In the genomic region with DNA sequence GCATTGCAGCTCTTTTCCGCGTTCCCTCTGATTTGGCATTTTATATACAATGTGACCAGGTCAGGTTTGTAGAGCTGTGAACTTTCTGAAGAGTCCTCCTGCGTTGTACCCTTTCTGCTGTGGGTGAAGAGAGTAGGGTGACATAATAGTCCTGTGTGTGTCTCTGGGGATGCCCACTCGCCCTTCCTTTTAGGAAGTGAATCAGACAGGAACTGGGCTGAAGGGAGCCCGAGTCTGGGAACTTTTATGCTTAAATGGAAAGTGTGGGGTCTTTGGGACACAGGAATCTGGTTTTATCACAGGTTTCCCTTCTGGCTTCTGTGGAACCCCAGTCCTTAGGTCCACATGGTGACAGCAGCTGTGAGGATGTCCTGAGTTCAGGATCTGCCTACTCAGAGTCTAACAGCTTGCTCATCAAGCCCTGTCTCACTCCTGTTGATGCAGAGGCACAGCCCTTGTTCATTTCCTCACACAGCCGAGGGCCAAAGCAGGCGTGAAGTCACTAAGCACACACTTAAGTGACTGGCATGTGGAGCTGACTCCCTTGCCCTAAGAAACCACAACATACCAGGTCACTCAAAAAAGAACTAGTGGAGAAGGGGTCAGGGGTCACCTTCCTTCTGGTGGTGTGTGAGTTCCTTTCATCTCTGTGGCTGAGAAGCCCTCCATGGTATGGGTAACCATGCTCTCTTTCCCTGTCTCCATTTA, we compare ENCODE assay signal across 20 mouse cellular contexts. TPM values are rescaled to one million over a fixed set of nuclear protein-coding genes. Genes with fewer than 3 reads are reported as not detected.
DNase-seq lines count a peak whose midpoint lies in the region; ATAC-seq and TF ChIP-seq lines count a peak whose summit lies in the region.
"Had no signal": no experiment of that assay in that cellular context is flagged by ENCODE, and none has a peak within 500 bp of the region (broad histone marks: within the 10 kb centered on the region; RNA-seq: fewer than 3 reads in every experiment).

No protein-coding gene starts in this region.

- no peak overlapping the region for H3K4me2 ChIP-seq in heart, embryonic 16.5 days (ENCODE audit: low read depth, low read length)
- H3K4me2 ChIP-seq in liver, postnatal 0 days (ENCODE audit: low read depth, low read length) = no peak overlapping the region
- H3K4me2 ChIP-seq: embryonic facial prominence, embryonic 15.5 days; forebrain, embryonic 12.5 days; limb, embryonic 13.5 days; neural tube, embryonic 15.5 days had no signal

- 64% methylated on average over 7 of the region's 7 CpGs for WGBS in heart, embryonic 16.5 days
- 54% methylated on average over 7 of the region's 7 CpGs for WGBS in liver, postnatal 0 days (ENCODE audit: insufficient replicate concordance)
- 41% methylated on average over 7 of the region's 7 CpGs for WGBS in macrophage (ENCODE audit: missing documents)

- no peak overlapping the region for H3K9ac ChIP-seq in heart, embryonic 16.5 days (ENCODE audit: low read length)
- no peak overlapping the region for H3K9ac ChIP-seq in liver, postnatal 0 days (replicated peaks)
- H3K9ac ChIP-seq: embryonic facial prominence, embryonic 15.5 days; forebrain, embryonic 12.5 days; limb, embryonic 13.5 days; neural tube, embryonic 15.5 days had no signal

- TF ChIP-seq CTCF in liver, postnatal 0 days (IDR thresholded peaks at IDR 0.05; ENCODE audit: low read depth) = no peak

- H3K36me3 ChIP-seq in heart, embryonic 16.5 days (ENCODE audit: control insufficient read depth, insufficient read depth) = no peaks in the 10 kb centered on the region
- no peaks in the 10 kb centered on the region for H3K36me3 ChIP-seq in liver, postnatal 0 days (replicated peaks; ENCODE audit: insufficient read depth, low read length)
- H3K36me3 ChIP-seq in macrophage (ENCODE audit: inconsistent target) = no peaks in the 10 kb centered on the region
- H3K36me3 ChIP-seq: forebrain, embryonic 12.5 days; neural tube, embryonic 15.5 days had no signal

- no peak for ATAC-seq in heart, embryonic 16.5 days (replicated peaks; ENCODE audit: extremely low read depth, insufficient read depth, low FRiP score)
- ATAC-seq in liver, postnatal 0 days = no peak
- no peak for ATAC-seq in megakaryocyte-erythroid progenitor cell, adult 5-6 weeks (replicated peaks; ENCODE audit: low FRiP score, low TSS enrichment, poor library complexity, severe bottlenecking)
- ATAC-seq: inflammation-experienced regulatory T-cells, adult 6 months; Patski had no signal

- H3K79me2 ChIP-seq in macrophage (ENCODE audit: inconsistent target) = peaks cover 95% of the 10 kb centered on the region

- H3K27me3 ChIP-seq in heart, embryonic 16.5 days (ENCODE audit: control insufficient read depth, insufficient read depth, low read length) = no peaks in the 10 kb centered on the region
- no peaks in the 10 kb centered on the region for H3K27me3 ChIP-seq in liver, postnatal 0 days (ENCODE audit: insufficient read depth, low read length)
- H3K27me3 ChIP-seq: embryonic facial prominence, embryonic 15.5 days; forebrain, embryonic 12.5 days; limb, embryonic 13.5 days; neural tube, embryonic 15.5 days; Patski had no signal

- H3K9me3 ChIP-seq in heart, embryonic 16.5 days (replicated peaks; ENCODE audit: control insufficient read depth, low read length) = no peaks in the 10 kb centered on the region
- no peaks in the 10 kb centered on the region for H3K9me3 ChIP-seq in liver, postnatal 0 days (ENCODE audit: low read length)
- H3K9me3 ChIP-seq: embryonic facial prominence, embryonic 15.5 days; forebrain, embryonic 12.5 days; limb, embryonic 13.5 days; neural tube, embryonic 15.5 days had no signal

- TF ChIP-seq EP300 in liver, postnatal 0 days (IDR thresholded peaks at IDR 0.05; ENCODE audit: low read depth) = no peak

- intact Hi-C loops in heart, postnatal 25 days (cut with DNase I) = no loop called here

- no peak overlapping the region for H3K4me3 ChIP-seq in heart, embryonic 16.5 days (ENCODE audit: low read length)
- H3K4me3 ChIP-seq in liver, postnatal 0 days (ENCODE audit: low read depth, low read length) = no peak overlapping the region
- no peak overlapping the region for H3K4me3 ChIP-seq in brown adipose tissue, adult 24 weeks (ENCODE audit: insufficient read depth, low read depth, low read length)
- H3K4me3 ChIP-seq in macrophage (ENCODE audit: inconsistent target) = no peak overlapping the region
- H3K4me3 ChIP-seq: embryonic facial prominence, embryonic 15.5 days; forebrain, embryonic 12.5 days; limb, embryonic 13.5 days; neural tube, embryonic 15.5 days had no signal

- H3K4me1 ChIP-seq in heart, embryonic 16.5 days (ENCODE audit: control insufficient read depth, insufficient read depth, low read length) = peaks cover 52% of the 10 kb centered on the region
- peaks cover 58% of the 10 kb centered on the region for H3K4me1 ChIP-seq in liver, postnatal 0 days (ENCODE audit: insufficient read depth)
- H3K4me1 ChIP-seq in brown adipose tissue, adult 24 weeks (ENCODE audit: control insufficient read depth, insufficient read depth, insufficient read length, low read length) = peaks cover 33% of the 10 kb centered on the region

- no peak for DNase-seq in heart, postnatal 25 days (ENCODE audit: low spot score)
- DNase-seq in liver, postnatal 0 days = no peak
- no peak for DNase-seq in liver
- DNase-seq: cerebellum, adult 8-10 months; layer of hippocampus, postnatal 36 days; retina, postnatal 1 day; spleen, adult 18-20 months had no signal

- H3K27ac ChIP-seq in heart, embryonic 16.5 days (ENCODE audit: low read length) = peak overlapping the region; percentile 48
- peak overlapping the region; percentile 35; the same call in 1 of the 2 replicates for H3K27ac ChIP-seq in liver, postnatal 0 days (ENCODE audit: low read depth)
- peak overlapping the region; percentile 90 for H3K27ac ChIP-seq in brown adipose tissue, adult 24 weeks (replicated peaks; ENCODE audit: low read depth, low read length)
- H3K27ac ChIP-seq in macrophage = peak overlapping the region; percentile 86
- H3K27ac ChIP-seq: embryonic facial prominence, embryonic 15.5 days; forebrain, embryonic 12.5 days; limb, embryonic 13.5 days; neural tube, embryonic 15.5 days had no signal

RNA-seq across cellular contexts. Expression of a gene that starts 8.3 kb away (rescaled TPM):
- 128 and 132 TPM in 2 replicates for polyA plus RNA-seq in heart, embryonic 16.5 days (2015; fragmentation: Nextera tagmentation; extraction: Ambion mirVana)
- 100 to 1,000 TPM; 147 to 148 TPM for total RNA-seq in heart, postnatal 25 days (2021)
- polyA plus RNA-seq in liver, postnatal 0 days (2015; fragmentation: Nextera tagmentation; extraction: Ambion mirVana) = 34.8 and 36.7 TPM in 2 replicates
- 50.6 and 52.6 TPM in 2 replicates for polyA plus RNA-seq in brown adipose tissue, adult 24 weeks (2012; ENCODE audit: insufficient read depth, insufficient read length, missing spikeins)
- 100 to 1,000 TPM in 22 of 26 experiments, 10 to 100 TPM in 4; 72.2 to 417 (median 122) TPM for total RNA-seq in macrophage (2018; cell fraction: chromatin; rRNA removed)
- total RNA-seq in macrophage (2018; cell fraction: cytosol; rRNA removed) = 100 to 1,000 TPM in 2 of 26 experiments, 10 to 100 TPM in 24; 76.5 to 108 (median 88.0) TPM
- total RNA-seq in macrophage (2018; cell fraction: nucleus; rRNA removed) = 100 to 1,000 TPM in 6 of 26 experiments, 10 to 100 TPM in 20; 55.3 to 179 (median 81.7) TPM
- polyA plus RNA-seq in macrophage (2018) = 62.2 to 84.4 TPM (median 68.4 TPM) in 3 replicates
- 16.0 and 21.8 TPM in 2 replicates for total RNA-seq in megakaryocyte-erythroid progenitor cell, adult 5-6 weeks (2014; fragmentation: Nextera tagmentation)
- 8.7 and 13.3 TPM in 2 replicates for total RNA-seq in megakaryocyte-erythroid progenitor cell, adult 5-6 weeks (2017)

RNA-seq across cellular contexts. Expression of a gene that starts 14.2 kb away (rescaled TPM):
- 25.6 and 27.3 TPM in 2 replicates for polyA plus RNA-seq in heart, embryonic 16.5 days (2015; fragmentation: Nextera tagmentation; extraction: Ambion mirVana)
- 10 to 100 TPM; 20.2 to 20.9 TPM for total RNA-seq in heart, postnatal 25 days (2021)
- polyA plus RNA-seq in liver, postnatal 0 days (2015; fragmentation: Nextera tagmentation; extraction: Ambion mirVana) = 15.6 and 16.7 TPM in 2 replicates
- 14.2 and 16.7 TPM in 2 replicates for polyA plus RNA-seq in brown adipose tissue, adult 24 weeks (2012; ENCODE audit: insufficient read depth, insufficient read length, missing spikeins)
- total RNA-seq in macrophage (2018; cell fraction: chromatin; rRNA removed) = 100 to 1,000 TPM in 2 of 26 experiments, 10 to 100 TPM in 23, 1 to 10 TPM in 1; 3.7 to 120 (median 34.7) TPM
- 100 to 1,000 TPM in 5 of 26 experiments, 10 to 100 TPM in 21; 45.7 to 109 (median 70.5) TPM for total RNA-seq in macrophage (2018; cell fraction: cytosol; rRNA removed)
- 100 to 1,000 TPM in 2 of 26 experiments, 10 to 100 TPM in 24; 10.2 to 113 (median 35.9) TPM for total RNA-seq in macrophage (2018; cell fraction: nucleus; rRNA removed)
- polyA plus RNA-seq in macrophage (2018) = 64.4 to 75.7 TPM (median 71.8 TPM) in 3 replicates
- total RNA-seq in megakaryocyte-erythroid progenitor cell, adult 5-6 weeks (2014; fragmentation: Nextera tagmentation) = 20.3 and 33.3 TPM in 2 replicates
- total RNA-seq in megakaryocyte-erythroid progenitor cell, adult 5-6 weeks (2017) = 15.2 and 16.5 TPM in 2 replicates

RNA-seq across cellular contexts. Expression of a gene that starts 44.2 kb away (rescaled TPM):
- polyA plus RNA-seq in heart, embryonic 16.5 days (2015; fragmentation: Nextera tagmentation; extraction: Ambion mirVana) = 119 and 125 TPM in 2 replicates
- 10 to 100 TPM; 20.5 to 24.3 TPM for total RNA-seq in heart, postnatal 25 days (2021)
- polyA plus RNA-seq in liver, postnatal 0 days (2015; fragmentation: Nextera tagmentation; extraction: Ambion mirVana) = 38.9 and 40.2 TPM in 2 replicates
- 34.4 and 43.4 TPM in 2 replicates for polyA plus RNA-seq in brown adipose tissue, adult 24 weeks (2012; ENCODE audit: insufficient read depth, insufficient read length, missing spikeins)
- total RNA-seq in macrophage (2018; cell fraction: chromatin; rRNA removed) = 10 to 100 TPM; 12.9 to 50.6 (median 28.1) TPM
- total RNA-seq in macrophage (2018; cell fraction: cytosol; rRNA removed) = 10 to 100 TPM; 24.5 to 63.6 (median 37.5) TPM
- 10 to 100 TPM; 14.8 to 50.2 (median 28.0) TPM for total RNA-seq in macrophage (2018; cell fraction: nucleus; rRNA removed)
- 17.1 to 56.6 TPM (median 39.4 TPM) in 3 replicates for polyA plus RNA-seq in macrophage (2018)
- 46.3 and 49.3 TPM in 2 replicates for total RNA-seq in megakaryocyte-erythroid progenitor cell, adult 5-6 weeks (2014; fragmentation: Nextera tagmentation)
- 13.4 and 15.0 TPM in 2 replicates for total RNA-seq in megakaryocyte-erythroid progenitor cell, adult 5-6 weeks (2017)

RNA-seq across cellular contexts. Expression of a gene that starts 59.1 kb away (rescaled TPM):
- 0.26 and 0.49 TPM in 2 replicates for polyA plus RNA-seq in heart, embryonic 16.5 days (2015; fragmentation: Nextera tagmentation; extraction: Ambion mirVana)
- total RNA-seq in heart, postnatal 25 days (2021) = not detected
- 0.09 TPM in 1 of 2 replicates, not detected in the other for polyA plus RNA-seq in liver, postnatal 0 days (2015; fragmentation: Nextera tagmentation; extraction: Ambion mirVana)
- polyA plus RNA-seq in brown adipose tissue, adult 24 weeks (2012; ENCODE audit: insufficient read depth, insufficient read length, missing spikeins) = not detected in 2 replicates
- total RNA-seq in macrophage (2018; cell fraction: chromatin; rRNA removed) = 1 to 10 TPM in 4 of 26 experiments, under 1 TPM in 14, not detected in 8; 0.21 to 2.2 (median 0.64) TPM
- total RNA-seq in macrophage (2018; cell fraction: cytosol; rRNA removed) = under 1 TPM in 16 of 26 experiments, not detected in 10; 0.03 to 0.37 (median 0.11) TPM
- 1 to 10 TPM in 2 of 26 experiments, under 1 TPM in 12, not detected in 12; 0.11 to 1.1 (median 0.50) TPM for total RNA-seq in macrophage (2018; cell fraction: nucleus; rRNA removed)
- 0.16 TPM in 1 of 3 replicates, not detected in the others for polyA plus RNA-seq in macrophage (2018)
- not detected in 2 replicates for total RNA-seq in megakaryocyte-erythroid progenitor cell, adult 5-6 weeks (2014; fragmentation: Nextera tagmentation)
- not detected in 2 replicates for total RNA-seq in megakaryocyte-erythroid progenitor cell, adult 5-6 weeks (2017)
- total RNA-seq: adrenal gland, adult 18-20 months; layer of hippocampus, postnatal 36 days; megakaryocyte progenitor cell, adult 5-6 weeks had no signal
- polyA plus RNA-seq: urinary bladder, adult 2 months had no signal

Comparison
In these comparisons a context has a peak if more than half of its experiments do, and no peak if none do; other contexts are left out.
1. H3K27ac ChIP-seq: peak in every context shown above with its lines; median percentile 90 in brown adipose tissue, adult 24 weeks; 86 in macrophage; 48 in heart, embryonic 16.5 days; 35 in liver, postnatal 0 days.